Mouse (Mus musculus) skeletal muscle tissue, postnatal 0 days (tissue): ENCODE results near the gene Hnrnpll. TPM values are rescaled to one million over a fixed set of nuclear protein-coding genes. Genes with fewer than 3 reads are reported as not detected.

Experiments used
- polyA plus RNA-seq: library from polyadenylated mRNA; unstranded; fragments of >200 nt; fragmentation: Nextera tagmentation; extraction: Ambion mirVana; gene quantifications from 2 replicates; pipeline ENCODE4 v1.2.1, GENCODE M21; 2015

Gene Hnrnpll
- 15.3 and 21.1 TPM in 2 replicates for polyA plus RNA-seq

GRCm38 (mm10) chr17:80061783-80062619 is at the start of gene Hnrnpll:
Gene Hnrnpll, minus strand, starts transcription at chr17:80062334.

Other genes starting within 250 kb of the Hnrnpll start
- 27.3 and 29.9 TPM in 2 replicates for gene Atl2, start 166.2 kb downstream of the Hnrnpll start, polyA plus RNA-seq
- gene Galm, start 65.1 kb upstream of the Hnrnpll start, polyA plus RNA-seq: 7.2 and 10.6 TPM in 2 replicates
- 115 and 142 TPM in 2 replicates for gene Srsf7, start 145.0 kb upstream of the Hnrnpll start, polyA plus RNA-seq
- gene Ttc39d, start 145.1 kb upstream of the Hnrnpll start, polyA plus RNA-seq: 0.09 TPM in 1 of 2 replicates, not detected in the other
- gene Gemin6, start 162.1 kb upstream of the Hnrnpll start, polyA plus RNA-seq: 14.3 and 16.4 TPM in 2 replicates
- gene Morn2, start 227.9 kb upstream of the Hnrnpll start, polyA plus RNA-seq: 9.4 and 9.6 TPM in 2 replicates
- gene Dhx57, start 228.1 kb upstream of the Hnrnpll start, polyA plus RNA-seq: 4.7 TPM in 2 replicates
- 1.5 and 2.3 TPM in 2 replicates for gene Arhgef33, start 245.1 kb upstream of the Hnrnpll start, polyA plus RNA-seq